Mouse (Mus musculus) spleen, embryonic (tissue): ENCODE measurements at regions not wholly inside any gene's neighbourhood (a gene's known extent, or its start where the extent isn't known, plus 50 kb on each side); places are given as distances from the start of the nearest gene placed in this dataset.

Experiments used
- CTCF ChIA-PET: fragments of 350-600 bp; sonication (Branson Sonifier 250); formaldehyde crosslinking; loops from one replicate; lab custom pipeline; 2022; lab: Charles Lee

GRCm38 (mm10) chr15:52095629-52096190, 1789.0 kb upstream of the Gm7489 start:
- CTCF ChIA-PET: no interaction called here

GRCm38 (mm10) chr15:52108761-52109160, 1775.9 kb upstream of the Gm7489 start:
- CTCF ChIA-PET: no interaction called here

GRCm38 (mm10) chr15:52114368-52115036, 1770.2 kb upstream of the Gm7489 start:
- CTCF ChIA-PET: no interaction called here

GRCm38 (mm10) chr15:52136693-52137092, 1748.0 kb upstream of the Gm7489 start:
- CTCF ChIA-PET: interaction anchor here (0.6 kb wide), 1 partner anchor 342 kb away, joined by 3 read pairs; no protein-coding TSS in a partner anchor

- CTCF ChIA-PET: no interaction called here
Observed at GRCm38 (mm10) chr15:52153421-52153820, 1731.3 kb upstream of the Gm7489 start.

- CTCF ChIA-PET: no interaction called here
Observed at GRCm38 (mm10) chr15:52155784-52156183, 1728.9 kb upstream of the Gm7489 start.

GRCm38 (mm10) chr15:52156779-52157178, 1727.9 kb upstream of the Gm7489 start:
- CTCF ChIA-PET: no interaction called here

- CTCF ChIA-PET: no interaction called here
Observed at GRCm38 (mm10) chr15:52160181-52161088, 1724.3 kb upstream of the Gm7489 start.

- CTCF ChIA-PET: no interaction called here
Observed at GRCm38 (mm10) chr15:52161089-52161442, 1723.6 kb upstream of the Gm7489 start.

- CTCF ChIA-PET: no interaction called here
Observed at GRCm38 (mm10) chr15:52161568-52162316, 1723.0 kb upstream of the Gm7489 start.

GRCm38 (mm10) chr15:52166144-52166543, 1718.6 kb upstream of the Gm7489 start:
- CTCF ChIA-PET: no interaction called here

GRCm38 (mm10) chr15:52166595-52167443, 1717.9 kb upstream of the Gm7489 start:
- CTCF ChIA-PET: no interaction called here

GRCm38 (mm10) chr15:52167811-52168210, 1716.9 kb upstream of the Gm7489 start:
- CTCF ChIA-PET: no interaction called here

GRCm38 (mm10) chr15:52176951-52177350, 1707.8 kb upstream of the Gm7489 start:
- CTCF ChIA-PET: no interaction called here

- CTCF ChIA-PET: no interaction called here
Observed at GRCm38 (mm10) chr15:52178668-52179067, 1706.0 kb upstream of the Gm7489 start.

GRCm38 (mm10) chr15:52179379-52179778, 1705.3 kb upstream of the Gm7489 start:
- CTCF ChIA-PET: interaction anchor here (0.6 kb wide), 1 partner anchor 22 kb away, joined by 3 read pairs; no protein-coding TSS in a partner anchor

GRCm38 (mm10) chr15:52191176-52191575, 1693.5 kb upstream of the Gm7489 start:
- CTCF ChIA-PET: no interaction called here

GRCm38 (mm10) chr15:52207271-52207670, 1677.4 kb upstream of the Gm7489 start:
- CTCF ChIA-PET: no interaction called here

- CTCF ChIA-PET: no interaction called here
Observed at GRCm38 (mm10) chr15:52232442-52232841, 1652.3 kb upstream of the Gm7489 start.

- CTCF ChIA-PET: no interaction called here
Observed at GRCm38 (mm10) chr15:52236220-52236619, 1648.5 kb upstream of the Gm7489 start.

GRCm38 (mm10) chr15:52242890-52243289, 1641.8 kb upstream of the Gm7489 start:
- CTCF ChIA-PET: no interaction called here
